ENCODE assay signal across 12 mouse cellular contexts in genomic region chr19:46481756-46482155, GRCm38 (mm10). TPM values are rescaled to one million over a fixed set of nuclear protein-coding genes. Genes with fewer than 3 reads are reported as not detected.
DNase-seq lines count a peak whose midpoint lies in the region; ATAC-seq and TF ChIP-seq lines count a peak whose summit lies in the region.
"Had no signal": no experiment of that assay in that cellular context is flagged by ENCODE, and none has a peak within 500 bp of the region (broad histone marks: within the 10 kb centered on the region; RNA-seq: fewer than 3 reads in every experiment).

No protein-coding gene starts in this region.

- no peak for ATAC-seq in kidney, embryonic 16.5 days (ENCODE audit: low FRiP score, low TSS enrichment)
- ATAC-seq in midbrain, embryonic 14.5 days (ENCODE audit: low FRiP score, low TSS enrichment), result no peak
- ATAC-seq in inflammation-experienced regulatory T-cells, adult 6 months, result no peak
- ATAC-seq: activated CD4-positive, CD25-positive, alpha-beta regulatory T cell, adult 4 months; forebrain, postnatal 0 days had no signal

- no peak for TF ChIP-seq POLR2A in embryonic fibroblast, embryonic 13.5 days (IDR thresholded peaks at IDR 0.05; ENCODE audit: low read depth, low read length)

- H3K9me3 ChIP-seq in kidney, embryonic 16.5 days (ENCODE audit: low read length), result no peaks in the 10 kb centered on the region
- H3K9me3 ChIP-seq in embryonic facial prominence, embryonic 10.5 days, result no peaks in the 10 kb centered on the region
- H3K9me3 ChIP-seq in midbrain, embryonic 14.5 days (ENCODE audit: control insufficient read depth, low read length), result no peaks in the 10 kb centered on the region
- H3K9me3 ChIP-seq: heart, embryonic 12.5 days had no signal

- H3K4me3 ChIP-seq in kidney, embryonic 16.5 days (ENCODE audit: low read length), result no peak overlapping the region
- no peak overlapping the region for H3K4me3 ChIP-seq in embryonic facial prominence, embryonic 10.5 days
- H3K4me3 ChIP-seq in embryonic fibroblast, embryonic 13.5 days (ENCODE audit: insufficient read depth, low read length), result no peak overlapping the region
- no peak overlapping the region for H3K4me3 ChIP-seq in midbrain, embryonic 14.5 days (replicated peaks; ENCODE audit: low read depth, low read length)
- H3K4me3 ChIP-seq: heart, embryonic 12.5 days had no signal

- no peak for DNase-seq in kidney, postnatal 10 days
- DNase-seq in embryonic facial prominence, embryonic 10.5 days (ENCODE audit: low spot score), result no peak
- no peak for DNase-seq in midbrain, embryonic 14.5 days
- DNase-seq in thymus, postnatal 36 days, result no peak
- DNase-seq: forebrain, postnatal 0 days; retina, postnatal 1 day had no signal

- TF ChIP-seq CTCF in embryonic fibroblast, embryonic 13.5 days (IDR thresholded peaks at IDR 0.05; ENCODE audit: borderline replicate concordance, insufficient read depth, low read length), result no peak

- H3K4me2 ChIP-seq in kidney, embryonic 16.5 days (replicated peaks; ENCODE audit: low read depth, low read length), result no peak overlapping the region
- H3K4me2 ChIP-seq in midbrain, embryonic 14.5 days (ENCODE audit: low read length), result no peak overlapping the region
- H3K4me2 ChIP-seq: heart, embryonic 12.5 days had no signal

- H3K9ac ChIP-seq in kidney, embryonic 16.5 days (replicated peaks; ENCODE audit: low read length), result peak overlapping the region; percentile 22
- H3K9ac ChIP-seq in midbrain, embryonic 14.5 days (replicated peaks; ENCODE audit: low read length), result no peak overlapping the region
- H3K9ac ChIP-seq: forebrain, postnatal 0 days; liver, embryonic 14.5 days had no signal

- H3K36me3 ChIP-seq in kidney, embryonic 16.5 days (ENCODE audit: insufficient read depth, low read length), result peaks cover 21% of the 10 kb centered on the region
- peaks cover 73% of the 10 kb centered on the region for H3K36me3 ChIP-seq in embryonic facial prominence, embryonic 10.5 days (replicated peaks)
- peaks cover 39% of the 10 kb centered on the region for H3K36me3 ChIP-seq in midbrain, embryonic 14.5 days (ENCODE audit: control insufficient read depth, insufficient read depth, low read length)

- no peaks in the 10 kb centered on the region for H3K27me3 ChIP-seq in kidney, embryonic 16.5 days (ENCODE audit: insufficient read depth, low read length)
- H3K27me3 ChIP-seq in embryonic facial prominence, embryonic 10.5 days (replicated peaks; ENCODE audit: low read depth, poor library complexity, severe bottlenecking), result no peaks in the 10 kb centered on the region
- no peaks in the 10 kb centered on the region for H3K27me3 ChIP-seq in midbrain, embryonic 14.5 days (ENCODE audit: control insufficient read depth, insufficient read depth, low read length)
- H3K27me3 ChIP-seq: heart, embryonic 12.5 days had no signal

- H3K27ac ChIP-seq in kidney, embryonic 16.5 days (ENCODE audit: low read length), result peak overlapping the region; percentile 91
- H3K27ac ChIP-seq in embryonic facial prominence, embryonic 10.5 days (replicated peaks), result peak overlapping the region; percentile 37
- 0 out of 2 replicates have a peak overlapping the region, but pooled peaks have one; percentile 4 for H3K27ac ChIP-seq in embryonic fibroblast, embryonic 13.5 days (ENCODE audit: insufficient read depth, low read length)
- peak overlapping the region; percentile 71 for H3K27ac ChIP-seq in midbrain, embryonic 14.5 days (replicated peaks; ENCODE audit: low read depth, low read length)
- H3K27ac ChIP-seq: liver, embryonic 14.5 days had no signal

- peaks cover 76% of the 10 kb centered on the region for H3K4me1 ChIP-seq in kidney, embryonic 16.5 days (ENCODE audit: insufficient read depth, low read length)
- H3K4me1 ChIP-seq in embryonic facial prominence, embryonic 10.5 days, result peaks cover 99% of the 10 kb centered on the region
- peaks cover 32% of the 10 kb centered on the region for H3K4me1 ChIP-seq in embryonic fibroblast, embryonic 13.5 days (ENCODE audit: control insufficient read depth, insufficient read depth, low read length)
- peaks cover 21% of the 10 kb centered on the region for H3K4me1 ChIP-seq in midbrain, embryonic 14.5 days (ENCODE audit: control insufficient read depth, insufficient read depth, low read length)

- 27% methylated on average over 4 of the region's 4 CpGs for WGBS in kidney, embryonic 16.5 days
- 23% methylated on average over 4 of the region's 4 CpGs for WGBS in embryonic facial prominence, embryonic 10.5 days
- 10% methylated on average over 4 of the region's 4 CpGs for WGBS in midbrain, embryonic 14.5 days

RNA-seq across cellular contexts. Expression of gene Trim8, which starts 19.7 kb away (rescaled TPM):
- 22.2 and 26.0 TPM in 2 replicates for polyA plus RNA-seq in kidney, embryonic 16.5 days (2015; fragmentation: Nextera tagmentation; extraction: Ambion mirVana)
- 19.5 and 20.9 TPM in 2 replicates for polyA plus RNA-seq in embryonic facial prominence, embryonic 10.5 days (2016; fragmentation: Nextera tagmentation; extraction: Ambion mirVana)
- polyA plus RNA-seq in embryonic fibroblast, embryonic 13.5 days (2011; ENCODE audit: insufficient read length, low read depth, missing spikeins), result 22.1 and 25.9 TPM in 2 replicates
- polyA plus RNA-seq in midbrain, embryonic 14.5 days (2014; fragmentation: Nextera tagmentation; extraction: Ambion mirVana), result 36.5 and 38.5 TPM in 2 replicates
- polyA plus RNA-seq in inflammation-experienced regulatory T-cells, adult 6 months (2017; shearing (Covaris generic)), result 10 to 100 TPM; 24.1 to 26.3 (median 25.9) TPM

Comparison
In these comparisons a context has a peak if more than half of its experiments do, and no peak if none do; other contexts are left out.
1. H3K27ac ChIP-seq: peak in every context shown above with its lines; median percentile 91 in kidney, embryonic 16.5 days; 71 in midbrain, embryonic 14.5 days; 37 in embryonic facial prominence, embryonic 10.5 days; 4 in embryonic fibroblast, embryonic 13.5 days.